Mouse (Mus musculus) cerebellum, adult 2 months (tissue): Measurements from ENCODE around the gene Gipc3.

ENCODE experiments used
- CTCF ChIP-seq: fragments of 200-500 bp; IDR thresholded peaks from 2 replicates; pipeline ENCODE4 v1.5.1; 2011; ENCODE audit warnings: low read depth, mild to moderate bottlenecking, control low read depth, low read length, moderate library complexity, borderline replicate concordance; ENCODE audit not compliant: insufficient read depth
- POLR2A ChIP-seq: fragments of 200-500 bp; IDR thresholded peaks from 2 replicates; pipeline ENCODE4 v1.6.1; 2011; ENCODE audit warnings: low read length, control low read depth, borderline replicate concordance; ENCODE audit not compliant: insufficient read depth

GRCm38 (mm10) chr10:81302781-81303218 lies 40.3 kb downstream of the Gipc3 start:
- TF ChIP-seq CTCF (no peak), POLR2A (no peak)
